Mouse (Mus musculus) embryo, embryonic 11.5 days (tissue): ENCODE results near the gene Podnl1.
A peak's percentile ranks its signal among the peaks of the same experiment; 100 is the strongest.

ENCODE experiments used
- DNase-seq: peaks from one replicate; pipeline ENCODE4 v3.0.0-alpha.2; 2012; ENCODE audit warnings: low read depth, low spot score

The Podnl1 gene

DNA sequence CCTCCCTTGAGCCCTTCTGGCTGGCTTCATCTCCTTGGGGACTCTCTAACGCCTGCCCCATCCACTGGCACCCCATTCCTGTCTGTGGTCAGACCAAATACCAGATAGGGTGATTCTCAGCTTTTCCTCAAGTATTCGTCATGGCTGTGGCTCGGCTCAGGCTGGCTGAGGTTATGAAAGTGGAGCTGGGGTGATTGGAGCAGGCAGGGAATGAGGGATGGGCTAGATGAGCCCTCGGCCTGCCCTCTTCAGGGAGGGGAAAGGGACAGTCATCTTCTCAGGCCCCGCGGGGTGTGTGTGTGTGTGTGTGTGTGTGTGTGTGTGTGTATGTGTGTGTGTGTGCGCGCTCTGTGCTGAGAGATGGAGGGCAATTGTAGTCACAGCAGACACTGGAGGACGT lies at the start of gene Podnl1:
Gene Podnl1 (plus strand): TSS at position 334 of the 400 bp plus-strand sequence.
- no peak for DNase-seq

DNA sequence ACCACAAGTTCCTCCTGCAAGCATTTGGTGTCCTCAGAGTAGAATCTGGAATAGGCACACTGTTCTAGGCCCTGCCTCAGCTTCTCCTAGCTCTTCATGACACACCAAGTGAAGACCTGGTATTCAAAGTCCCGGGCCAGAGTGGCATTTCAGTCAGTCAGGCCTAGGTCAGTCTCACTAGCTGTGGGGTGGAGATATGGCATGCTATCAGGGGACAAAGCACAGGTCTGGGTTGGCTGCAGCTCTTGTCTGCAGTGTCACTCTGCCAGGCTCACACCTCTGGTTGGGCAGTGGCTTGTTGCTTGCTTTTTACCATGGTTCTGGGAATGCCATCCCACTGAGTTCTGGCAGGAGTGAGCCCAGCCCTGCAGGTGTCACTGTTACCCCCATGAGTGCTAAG lies 49.4 kb upstream of the Podnl1 start:
- DNase-seq = no peak

DNA sequence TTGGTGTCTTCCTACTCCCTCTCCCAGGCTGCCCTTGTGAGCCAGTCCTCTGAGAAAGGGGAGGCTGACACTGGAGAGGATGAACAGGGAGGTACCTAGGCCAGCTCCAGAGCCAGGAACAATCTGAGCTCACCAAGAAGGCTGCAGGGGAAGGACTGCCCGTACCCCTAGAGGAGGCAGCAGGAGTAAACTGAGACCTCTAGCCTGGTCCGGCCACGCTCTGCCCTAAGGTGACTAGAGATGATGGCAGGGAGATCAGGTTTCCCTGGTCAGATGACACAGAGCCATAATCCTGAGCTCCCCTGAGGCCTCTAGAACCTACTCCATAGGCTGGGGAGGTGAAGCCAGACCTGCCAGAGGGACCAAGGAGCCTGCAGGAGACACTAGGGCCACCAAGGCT lies 48.9 kb upstream of the Podnl1 start:
- no peak for DNase-seq

DNA sequence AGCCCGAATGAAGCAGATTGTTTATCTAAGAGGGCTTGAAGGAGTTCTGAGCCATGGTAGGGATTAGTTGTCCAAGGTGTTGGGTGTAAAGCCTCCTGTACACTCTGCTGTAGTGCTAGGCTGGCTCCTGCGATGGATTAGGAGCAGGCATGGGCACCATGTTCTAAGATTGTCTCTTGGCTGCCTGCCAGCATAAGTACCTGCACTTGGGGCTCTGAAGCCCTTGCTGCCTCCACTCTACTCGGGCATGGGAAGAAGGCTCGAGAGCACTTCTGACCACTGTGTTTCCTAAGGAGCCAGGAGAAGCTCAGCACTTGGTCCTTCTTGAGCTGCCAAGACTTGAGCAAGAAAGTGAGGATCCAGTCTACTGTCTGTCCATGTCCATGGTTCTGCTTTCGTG lies 46.6 kb upstream of the Podnl1 start:
- DNase-seq = no peak

DNA sequence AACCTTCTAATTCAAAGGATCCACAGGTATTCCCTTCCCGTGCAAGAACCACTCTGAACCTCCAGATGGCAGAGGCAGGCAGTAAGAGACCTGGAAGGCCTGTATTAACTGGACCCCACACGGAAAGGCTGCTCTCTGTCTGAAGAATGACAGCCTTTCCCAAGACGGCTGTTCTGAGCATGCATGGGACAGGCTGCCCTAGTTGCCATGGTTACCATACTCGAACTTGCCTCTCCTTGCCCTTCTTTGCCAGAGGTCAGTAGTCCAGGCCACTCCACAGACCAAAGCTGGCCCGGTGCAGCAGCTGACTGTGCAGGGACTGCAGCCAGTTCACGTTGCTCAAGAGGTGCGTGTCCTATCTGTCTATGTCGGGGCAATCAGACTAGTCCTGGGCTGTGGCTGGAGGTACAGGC lies 42.0 kb upstream of the Podnl1 start:
- no peak for DNase-seq

DNA sequence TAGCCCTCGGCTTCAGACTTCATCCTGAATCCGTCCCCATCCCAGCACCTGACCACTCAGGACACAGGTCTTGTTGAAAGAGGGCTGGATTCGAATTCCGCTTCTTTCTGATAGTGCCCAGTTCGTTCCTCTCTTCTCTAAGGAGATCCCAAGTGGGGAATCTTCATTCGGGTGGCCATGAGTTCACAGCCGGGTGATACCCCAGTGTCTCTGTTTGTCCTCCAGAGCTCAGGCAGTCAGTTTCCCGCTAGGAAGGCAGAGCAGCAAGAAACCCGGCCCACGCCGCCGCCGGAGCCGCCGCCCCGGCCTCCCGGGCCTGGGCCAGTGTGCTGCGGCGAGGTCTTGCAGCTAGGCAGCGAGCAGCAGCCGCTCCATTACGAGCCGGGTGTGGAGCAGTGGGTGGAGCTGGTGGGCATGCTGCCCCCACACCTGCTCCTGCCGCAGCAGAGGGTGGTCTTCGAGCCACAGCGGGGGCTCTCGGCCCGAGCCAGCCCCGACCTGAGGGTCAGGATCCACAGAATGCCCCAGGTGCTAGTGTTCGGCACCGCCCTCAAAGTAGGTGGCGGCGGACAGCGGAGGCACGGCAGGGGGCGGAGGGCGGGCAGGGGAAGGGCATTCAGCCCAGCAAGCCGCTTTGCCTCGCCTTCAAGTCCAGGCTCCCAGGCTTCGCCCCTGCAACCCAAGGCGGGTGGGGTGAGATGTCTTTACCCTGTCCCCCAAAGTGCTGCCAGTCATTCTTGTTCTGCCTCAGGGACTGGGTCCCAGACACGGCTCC lies 41.3 kb upstream of the Podnl1 start:
- no peak for DNase-seq

DNA sequence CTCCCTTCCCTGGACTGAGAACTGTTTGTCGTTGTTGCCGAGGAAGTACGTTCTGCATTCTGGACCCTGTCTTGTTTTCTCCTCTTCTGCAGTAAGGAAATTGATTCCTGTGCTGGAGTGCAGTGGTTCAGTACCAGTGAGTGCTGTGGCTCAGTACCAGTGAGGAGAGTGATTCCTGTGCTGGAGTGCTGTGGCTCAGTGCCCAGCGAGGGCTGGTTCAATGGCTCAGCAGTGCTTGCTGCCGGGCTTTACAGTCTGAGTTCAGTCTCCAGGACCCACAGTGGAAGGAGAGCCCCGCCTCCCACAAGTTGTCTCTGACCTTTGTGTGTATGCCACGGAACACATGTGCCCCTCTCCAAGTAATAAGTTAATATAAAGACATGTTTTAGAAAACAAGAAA lies 38.6 kb upstream of the Podnl1 start:
- no peak for DNase-seq

DNA sequence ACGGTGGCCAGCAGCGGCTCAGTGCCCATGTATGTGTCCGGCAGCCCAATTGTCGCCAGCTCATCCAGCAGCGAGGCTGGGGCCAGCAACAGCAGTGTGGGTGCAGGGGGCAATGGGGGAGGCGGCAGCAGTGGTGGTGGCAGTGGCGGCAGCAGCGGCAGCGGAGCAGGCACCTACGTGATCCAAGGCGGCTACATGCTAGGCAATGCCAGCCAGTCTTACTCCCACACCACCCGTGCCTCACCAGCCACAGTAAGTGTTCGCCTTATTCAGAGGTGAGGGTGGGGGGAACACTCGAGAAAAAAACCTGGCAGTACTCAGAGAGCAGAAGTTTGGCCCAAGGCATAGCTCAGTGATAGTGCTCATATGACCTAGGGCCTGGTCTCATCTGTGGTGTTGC lies 38.0 kb upstream of the Podnl1 start:
- no peak for DNase-seq

DNA sequence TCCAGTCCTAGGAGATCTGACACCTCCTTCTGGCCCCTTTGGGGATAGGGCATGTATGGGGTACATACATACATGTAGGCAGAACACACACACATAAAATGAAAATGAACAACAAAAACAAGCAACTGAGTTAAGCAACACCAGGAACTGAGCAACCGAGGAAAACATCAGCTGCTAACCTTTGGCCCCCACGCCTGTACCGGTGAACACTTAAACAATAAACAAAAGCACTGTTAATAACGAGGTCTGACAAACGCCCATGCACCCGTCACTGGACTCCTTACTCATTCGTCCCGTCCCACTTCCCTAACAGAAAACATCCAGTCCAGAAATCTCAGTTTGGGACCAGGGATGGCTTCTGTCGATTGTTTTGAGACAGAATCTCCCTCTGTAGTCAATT lies 36.5 kb upstream of the Podnl1 start:
- DNase-seq = no peak

DNA sequence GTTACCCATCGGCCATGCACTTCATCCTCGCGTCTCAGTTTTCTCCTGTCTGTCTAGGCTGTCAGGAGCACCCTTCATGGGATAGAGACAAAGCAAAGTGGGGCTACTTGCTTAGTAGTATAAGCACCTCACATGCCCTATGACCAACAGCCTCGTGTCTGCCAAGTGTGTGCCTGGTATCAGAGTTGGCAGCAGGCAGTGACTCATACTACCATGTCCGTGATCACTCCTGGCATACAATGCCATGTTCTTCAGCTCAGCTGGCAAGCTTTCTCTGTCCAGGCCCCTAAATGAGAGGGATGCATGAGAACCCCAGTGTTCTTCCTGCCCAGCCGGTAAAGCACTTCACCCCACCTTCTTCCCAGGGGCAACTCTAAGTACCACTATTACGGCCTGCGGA lies 35.2 kb upstream of the Podnl1 start:
- DNase-seq = no peak

DNA sequence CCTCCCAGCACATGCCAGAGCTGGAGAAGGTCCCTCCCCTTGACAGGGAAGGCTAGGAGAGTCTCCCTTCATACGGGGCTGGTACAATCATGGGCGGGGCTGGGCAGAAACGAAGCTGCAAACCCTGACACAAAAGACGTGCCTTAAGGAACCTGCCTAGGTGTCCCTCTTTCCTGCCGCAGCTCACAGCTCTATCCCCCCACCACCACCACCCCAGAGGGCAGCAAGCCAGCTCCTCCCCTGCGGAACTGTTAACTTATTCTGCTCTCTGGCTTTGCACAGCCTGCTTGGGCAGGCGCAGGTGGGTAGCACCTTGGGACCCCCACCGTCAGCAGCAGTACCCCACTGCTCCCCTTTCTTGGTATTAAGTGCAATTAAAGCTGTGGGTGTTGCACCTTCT lies 29.7 kb upstream of the Podnl1 start:
- DNase-seq = no peak

DNA sequence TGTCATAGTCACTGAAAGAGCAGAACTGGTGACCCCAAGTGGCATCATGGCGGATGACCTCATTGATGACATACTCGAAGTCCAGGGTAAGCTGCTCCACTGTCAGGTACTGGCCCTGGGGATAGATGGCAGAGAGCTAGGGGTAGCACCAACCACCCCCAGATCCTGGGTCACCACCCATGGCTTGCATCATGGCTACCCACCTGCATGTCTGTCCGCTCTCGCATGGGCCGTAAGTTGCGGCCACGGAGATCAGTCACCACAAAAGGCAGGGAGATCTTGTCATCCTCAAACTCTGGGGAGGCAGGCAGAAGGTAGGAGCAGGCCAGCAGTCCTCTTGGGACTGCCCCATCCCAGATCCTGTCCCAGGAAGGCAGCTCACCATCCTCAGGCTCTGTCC lies 27.4 kb upstream of the Podnl1 start:
- no peak for DNase-seq

DNA sequence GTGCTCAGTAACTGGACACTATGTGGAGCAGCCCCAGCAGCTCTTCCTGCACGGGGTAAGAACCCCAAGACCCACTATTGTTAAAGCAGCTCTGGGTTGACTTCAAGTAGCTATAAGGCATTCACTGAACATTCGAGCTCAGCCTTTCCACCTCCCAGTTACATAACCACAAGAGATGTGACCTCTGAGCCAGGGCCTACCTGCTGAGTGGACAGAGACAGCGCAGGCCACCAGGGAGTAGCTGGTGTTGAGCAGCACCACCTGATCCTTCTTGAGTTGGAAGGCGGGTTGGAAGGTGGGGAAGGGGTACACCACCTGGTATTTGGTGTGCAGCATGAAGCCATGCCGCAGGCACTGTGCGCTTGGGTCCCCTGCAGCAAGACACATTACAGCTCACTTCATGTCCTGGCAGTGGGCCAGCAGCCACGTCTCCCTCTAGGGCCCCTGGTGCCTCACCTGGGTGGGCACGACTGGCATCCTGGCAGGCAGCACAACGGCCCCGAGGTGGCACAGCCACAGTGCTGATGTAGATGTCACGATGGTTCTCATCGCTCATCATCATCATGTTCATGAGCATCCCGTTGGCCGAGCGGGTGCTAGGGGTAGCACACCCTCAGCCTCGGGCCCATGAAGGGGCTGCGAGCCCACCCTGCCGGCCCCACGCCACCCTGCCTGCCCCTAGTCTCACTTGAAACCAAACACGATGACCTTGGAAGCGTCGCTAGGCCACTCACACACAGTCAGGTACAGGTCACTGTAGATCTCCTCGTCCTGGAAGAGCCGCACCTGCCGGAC lies 24.1 kb upstream of the Podnl1 start:
- no peak for DNase-seq

DNA sequence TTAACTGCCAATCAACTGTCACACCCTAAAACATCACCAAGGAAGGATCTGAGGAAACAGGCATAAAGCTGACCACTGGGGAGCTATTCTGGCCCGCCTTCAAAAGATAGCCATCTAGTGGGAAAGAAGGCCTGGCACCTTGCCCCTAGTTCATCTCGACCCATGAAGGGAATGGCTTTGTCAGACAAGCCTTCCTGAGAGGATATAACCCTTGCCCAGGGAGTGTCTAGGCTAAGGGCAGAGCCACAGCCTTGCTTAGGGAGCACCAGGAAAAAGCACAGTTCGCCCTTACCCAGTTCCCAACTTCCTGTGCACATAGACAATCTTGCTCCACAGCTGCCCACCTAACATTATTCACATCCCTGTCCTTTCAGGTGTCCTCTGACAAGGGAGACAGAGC lies 22.2 kb upstream of the Podnl1 start:
- DNase-seq = no peak

DNA sequence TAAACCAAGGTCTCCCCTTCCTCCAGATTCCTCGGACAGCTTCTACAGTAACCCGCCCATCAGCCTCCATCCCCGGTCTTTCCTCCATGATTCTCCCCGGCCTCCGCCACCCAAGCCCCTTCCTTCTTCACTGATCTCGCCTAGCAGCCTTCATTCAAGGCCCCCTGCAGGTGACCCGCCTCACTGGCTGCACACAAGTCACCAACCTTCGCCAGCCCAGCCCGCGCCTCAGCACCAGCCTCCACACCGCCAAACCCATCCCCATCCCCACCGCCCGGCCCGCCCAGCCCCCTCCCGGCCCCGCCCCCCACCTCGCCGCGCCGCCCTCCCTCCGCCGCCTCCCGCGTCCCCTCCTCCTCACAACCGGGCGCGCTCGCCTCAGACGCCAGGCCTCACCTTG lies 21.6 kb upstream of the Podnl1 start:
- peak; percentile 61 for DNase-seq

DNA sequence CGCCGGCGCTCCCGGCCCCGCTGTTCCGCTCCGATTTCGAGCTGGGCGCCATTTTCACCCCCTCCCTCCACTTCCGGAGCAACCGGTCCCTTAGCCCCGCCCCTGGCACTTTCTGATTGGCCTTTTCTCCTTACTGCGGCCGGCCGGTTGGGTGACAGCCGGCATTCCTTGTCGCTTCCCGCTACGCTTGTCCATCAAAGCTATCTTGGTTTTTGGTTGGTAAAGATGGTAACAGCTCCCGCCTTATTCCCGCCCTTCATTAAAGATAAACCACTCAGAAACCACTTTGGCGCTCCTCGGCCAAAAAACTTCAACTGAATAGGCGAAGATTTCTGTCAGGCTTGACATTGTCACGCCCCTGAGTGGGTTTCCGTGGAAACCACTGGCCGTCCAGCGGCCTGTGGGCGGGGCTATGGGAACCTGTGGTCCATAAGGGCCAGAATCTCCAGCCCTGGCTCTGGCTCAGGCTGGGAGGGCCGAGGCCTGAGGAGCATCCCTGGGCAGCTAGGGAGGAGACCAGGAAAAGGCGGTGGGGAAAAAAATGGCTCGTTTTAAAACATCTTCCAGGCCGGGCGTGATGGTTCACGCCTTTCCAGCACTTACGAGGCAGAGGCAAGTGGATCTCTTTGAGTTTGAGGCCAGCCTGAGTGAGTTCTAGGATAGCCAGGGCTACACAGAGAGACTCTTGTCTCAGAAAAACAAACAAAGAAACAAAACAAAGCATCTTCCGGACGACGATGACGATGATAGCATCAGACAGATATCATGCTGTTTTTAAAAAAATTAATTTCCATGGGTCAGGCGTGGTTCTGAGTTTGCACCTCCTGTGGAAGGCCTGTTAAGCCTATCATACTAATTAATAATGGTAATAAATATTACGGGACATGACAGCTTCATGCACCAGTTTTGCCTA lies 20.8 kb upstream of the Podnl1 start, which contains the start of gene Dcaf15:
Gene Dcaf15 (minus strand): TSS at position 72 of the 913 bp plus-strand sequence.
- peak; percentile 97 for DNase-seq

DNA sequence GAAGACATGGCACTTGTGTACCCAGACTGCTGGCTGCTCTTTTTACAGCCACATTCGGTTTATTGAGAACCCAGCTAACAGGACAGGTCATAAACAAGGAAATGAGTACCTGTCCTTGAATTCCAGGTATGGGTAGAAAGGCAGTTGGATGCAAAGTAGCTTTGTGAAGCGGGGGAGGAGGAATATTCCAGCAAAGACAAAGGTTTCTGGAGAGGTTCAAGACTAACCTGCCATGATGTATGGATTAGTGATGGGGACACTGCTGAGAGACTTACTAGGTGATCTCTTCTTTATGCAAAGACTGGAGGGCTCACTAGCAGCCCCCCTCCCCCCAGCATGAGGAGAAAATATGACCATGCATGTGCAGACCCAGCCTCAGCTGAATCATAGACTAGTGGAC lies 20.1 kb upstream of the Podnl1 start:
- DNase-seq = no peak

DNA sequence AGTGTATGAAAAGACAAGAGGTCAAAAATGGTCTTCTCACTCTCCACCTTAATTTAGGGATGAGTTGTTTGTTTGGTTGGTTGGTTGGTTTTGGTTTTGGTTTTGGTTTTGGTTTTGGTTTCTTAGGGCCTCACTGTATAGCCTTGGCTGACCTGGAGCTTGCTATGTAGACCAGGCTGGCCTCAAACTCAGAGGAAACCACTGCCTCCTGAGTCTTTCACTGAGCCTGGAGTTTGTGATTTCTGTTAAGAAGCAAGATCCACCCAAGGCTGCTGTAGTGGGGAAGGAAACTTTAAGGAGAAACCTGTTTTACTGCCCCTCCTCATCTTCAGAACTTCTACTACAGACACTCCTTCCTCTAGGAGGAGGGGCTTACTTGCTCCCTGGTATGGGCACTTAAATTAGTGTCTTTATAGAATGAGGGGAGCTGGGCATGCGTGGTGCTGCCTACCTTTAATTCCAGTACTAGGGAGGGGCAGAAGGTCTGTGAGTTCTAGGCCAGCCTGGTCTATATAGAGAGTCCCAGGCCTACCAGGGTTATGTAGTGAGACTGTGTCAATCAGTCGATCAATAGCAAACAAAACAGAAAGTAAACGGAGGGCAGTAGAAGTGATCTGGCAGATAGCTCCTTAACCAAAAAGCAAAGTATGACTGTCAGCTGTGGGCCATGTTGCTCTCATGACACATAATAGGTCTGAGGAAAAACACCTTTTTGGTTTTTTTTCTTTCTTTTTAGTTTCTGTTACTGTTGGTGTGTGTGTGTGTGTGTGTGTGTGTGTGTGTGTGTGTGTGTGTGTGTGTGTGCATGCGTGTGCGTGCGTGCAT lies 19.4 kb upstream of the Podnl1 start:
- DNase-seq = no peak

DNA sequence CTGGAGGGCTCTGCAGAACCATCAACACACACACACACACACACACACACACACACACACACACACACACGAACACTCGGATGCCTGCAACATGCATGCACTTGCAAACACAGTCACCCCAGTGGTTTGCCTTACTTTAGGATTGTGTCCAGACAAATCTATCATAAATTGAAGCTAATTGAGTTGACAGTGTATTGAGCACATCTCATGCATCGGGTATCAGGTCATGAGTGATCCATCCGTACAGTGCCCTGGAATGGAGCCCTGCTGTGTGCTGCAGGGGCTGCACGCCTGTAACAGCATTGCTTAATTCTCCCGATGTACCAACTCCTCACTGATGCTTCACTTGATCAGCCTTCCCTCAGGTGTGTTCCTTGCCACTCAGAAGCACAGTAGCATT lies 10.1 kb upstream of the Podnl1 start:
- DNase-seq = no peak

DNA sequence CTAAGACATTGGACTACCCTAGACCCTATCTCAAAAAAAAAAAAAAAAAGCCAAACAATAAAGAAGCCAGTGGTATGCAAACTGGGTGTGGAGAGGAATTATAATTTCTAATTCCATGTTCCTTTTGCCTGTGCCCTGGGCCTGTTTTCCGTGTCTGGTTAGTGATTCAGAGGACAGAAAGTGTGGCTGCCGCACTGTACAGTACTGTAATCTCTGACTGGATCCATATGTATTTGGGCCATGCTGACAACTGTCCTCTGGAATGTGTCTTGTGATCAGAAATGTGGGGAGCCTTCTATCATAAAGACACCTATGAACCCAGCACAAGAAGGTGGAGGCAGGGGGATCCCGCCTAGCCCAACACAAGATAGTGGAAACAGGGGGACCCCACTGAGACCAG lies 3.6 kb upstream of the Podnl1 start:
- DNase-seq = no peak

DNA sequence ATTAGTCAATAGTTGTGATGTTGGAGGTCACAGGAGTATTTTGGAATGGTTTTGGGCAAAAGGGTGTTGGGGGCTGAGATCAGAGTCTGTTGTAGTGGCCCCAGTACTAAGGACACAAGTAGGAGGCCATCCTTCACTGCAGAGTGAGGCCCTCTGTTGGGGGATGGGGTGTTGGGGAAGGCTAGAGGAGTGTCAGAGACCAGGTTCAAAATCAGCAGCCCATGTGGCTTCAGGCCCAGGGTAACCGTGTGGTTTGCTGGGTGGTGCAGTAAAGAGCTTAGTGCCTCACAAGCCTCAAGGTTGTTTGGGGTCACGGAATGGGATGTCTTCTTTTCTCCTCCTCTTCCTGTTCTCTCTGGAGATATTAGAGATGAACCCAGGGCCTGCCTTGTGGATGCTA lies 953 bp downstream of the Podnl1 start:
- DNase-seq = no peak
